Mouse (Mus musculus) cortical plate, adult 2 months (tissue): ENCODE data around the gene Fancc.

Source experiments
- CTCF ChIP-seq: fragments of 200-500 bp; IDR thresholded peaks from 2 replicates; pipeline ENCODE4 v1.5.1; 2011; ENCODE audit warnings: mild to moderate bottlenecking, control low read depth, low read length; ENCODE audit not compliant: insufficient read depth; ENCODE audit errors: extremely low read depth
- POLR2A ChIP-seq: fragments of 200-500 bp; IDR thresholded peaks from 2 replicates; pipeline ENCODE4 v1.6.1; 2011; ENCODE audit warnings: mild to moderate bottlenecking, low read length, control low read depth; ENCODE audit not compliant: insufficient read depth; ENCODE audit errors: extremely low read depth

DNA sequence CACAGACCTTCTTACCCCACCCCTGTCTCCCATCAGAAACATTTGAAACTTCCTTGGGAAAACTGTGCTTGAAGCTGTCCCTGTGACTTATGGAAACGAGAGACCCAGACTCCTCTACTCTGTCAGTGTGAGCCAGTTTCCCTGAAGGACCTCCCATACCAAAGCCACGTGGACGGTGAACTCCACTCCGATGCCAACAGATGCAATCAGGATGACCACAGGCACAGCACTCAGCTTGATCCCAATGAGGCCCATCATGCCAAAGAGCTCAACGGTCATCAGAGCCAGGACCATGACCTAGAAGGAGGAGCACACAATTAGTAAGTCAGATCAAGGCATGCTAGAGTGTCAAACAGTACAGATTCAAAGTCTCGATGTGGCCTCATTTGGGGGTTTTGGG, 23.0 kb upstream of the Fancc start:
- TF ChIP-seq POLR2A (no peak), CTCF (no peak)
